Mouse (Mus musculus): ENCODE measurements at regions not wholly inside any gene's neighbourhood (a gene's known extent, or its start where the extent isn't known, plus 50 kb on each side); places are given as distances from the start of the nearest gene placed in this dataset.

GRCm38 (mm10) chr6:120592031-120592681 is 61.0 kb upstream of the Hdhd5 start:
- Histone ChIP-seq H3K27me3 (no peaks in the 10 kb centered on the region), H3K36me3 (no peaks in the 10 kb centered on the region), H3K27ac (replicated peaks) (no peak overlapping the region), H3K4me1 (replicated peaks) (peaks cover 6% of the 10 kb centered on the region), H3K9ac (no peak overlapping the region), H3K9me3 (no peaks in the 10 kb centered on the region), H3K4me3 (no peak overlapping the region), H3K4me2 (peak overlapping the region; percentile 13; the same call in 1 of the 2 replicates)
- no peak for ATAC-seq (ENCODE audit: low FRiP score, low read depth)
- 6% methylated on average over 17 of the region's 17 CpGs for whole genome bisulfite sequencing

GRCm38 (mm10) chr6:120590191-120590590 is 59.1 kb upstream of the Hdhd5 start:
- Histone ChIP-seq H3K9ac (no peak overlapping the region), H3K4me3 (no peak overlapping the region), H3K4me2 (no peak overlapping the region), H3K4me1 (replicated peaks) (peaks cover 12% of the 10 kb centered on the region), H3K9me3 (no peaks in the 10 kb centered on the region), H3K36me3 (no peaks in the 10 kb centered on the region), H3K27me3 (no peaks in the 10 kb centered on the region), H3K27ac (replicated peaks) (no peak overlapping the region)
- ATAC-seq (ENCODE audit: low FRiP score, low read depth): no peak
- 53% methylated on average over 2 of the region's 2 CpGs for WGBS

GRCm38 (mm10) chr6:120588701-120589659 is 57.9 kb upstream of the Hdhd5 start:
- no peak for ATAC-seq (ENCODE audit: low FRiP score, low read depth)
- Histone ChIP-seq H3K4me2 (no peak overlapping the region), H3K4me1 (replicated peaks) (peaks cover 14% of the 10 kb centered on the region), H3K27ac (replicated peaks) (no peak overlapping the region), H3K9ac (no peak overlapping the region), H3K4me3 (no peak overlapping the region), H3K27me3 (no peaks in the 10 kb centered on the region), H3K9me3 (no peaks in the 10 kb centered on the region), H3K36me3 (no peaks in the 10 kb centered on the region)
- WGBS: 84% methylated on average over 11 of the region's 11 CpGs

GRCm38 (mm10) chr6:120585941-120586280 is 54.8 kb upstream of the Hdhd5 start:
- no peak for ATAC-seq (ENCODE audit: low FRiP score, low read depth)
- Histone ChIP-seq H3K4me3 (no peak overlapping the region), H3K4me1 (replicated peaks) (peaks cover 13% of the 10 kb centered on the region), H3K27me3 (no peaks in the 10 kb centered on the region), H3K4me2 (no peak overlapping the region), H3K9ac (no peak overlapping the region), H3K9me3 (no peaks in the 10 kb centered on the region), H3K27ac (replicated peaks) (0 out of 2 replicates have a peak overlapping the region, but pooled peaks have one; percentile 60), H3K36me3 (no peaks in the 10 kb centered on the region)
- WGBS: 51% methylated on average over 2 of the region's 2 CpGs

- no peaks in the 10 kb centered on the region for H3K9me3 ChIP-seq
- ATAC-seq (ENCODE audit: low FRiP score, low read depth): peak; percentile 74; the same call in 1 of the 2 replicates
- peaks cover 18% of the 10 kb centered on the region for H3K4me1 ChIP-seq (replicated peaks)
- no peak overlapping the region for H3K4me2 ChIP-seq
- WGBS: 35% methylated on average over 9 of the region's 9 CpGs
- H3K4me3 ChIP-seq: no peak overlapping the region
- peak overlapping the region; percentile 60; the same call in 1 of the 2 replicates for H3K27ac ChIP-seq (replicated peaks)
- H3K9ac ChIP-seq: no peak overlapping the region
- no peaks in the 10 kb centered on the region for H3K27me3 ChIP-seq
- H3K36me3 ChIP-seq: no peaks in the 10 kb centered on the region
Observed at GRCm38 (mm10) chr6:120585118-120585940, 54.2 kb upstream of the Hdhd5 start.

GRCm38 (mm10) chr6:120581748-120582147 is 50.6 kb upstream of the Hdhd5 start:
- no peaks in the 10 kb centered on the region for H3K36me3 ChIP-seq
- peaks cover 38% of the 10 kb centered on the region for H3K4me1 ChIP-seq (replicated peaks)
- no peak overlapping the region for H3K4me3 ChIP-seq
- peaks cover 6% of the 10 kb centered on the region for H3K27me3 ChIP-seq
- H3K27ac ChIP-seq (replicated peaks): no peak overlapping the region
- no peak for ATAC-seq (ENCODE audit: low FRiP score, low read depth)
- no peak overlapping the region for H3K9ac ChIP-seq
- WGBS: 91% methylated on average over 2 of the region's 2 CpGs
- H3K4me2 ChIP-seq: no peak overlapping the region
- no peaks in the 10 kb centered on the region for H3K9me3 ChIP-seq
